Mouse (Mus musculus) hematopoietic stem cell, adult 5-6 weeks (primary cell): Measurements from ENCODE around the gene Olfr521. TPM values are rescaled to one million over a fixed set of nuclear protein-coding genes. Genes with fewer than 3 reads are reported as not detected.
"Not testable (repeated sequence)": the region's sequence is repeated elsewhere in the genome, so short reads cannot be mapped to it uniquely, and the experiment has no call there.

Experiments used
- ATAC-seq, 2 experiments: fragments of 125-278 bp in 1 of 2; replicated peaks in 1 of 2; 2 replicates each; pipeline ENCODE4 v1.8.0; 2016 to 2017; ENCODE audit warnings: inconsistent platforms in 2 of 2, mild to moderate bottlenecking in 2 of 2, moderate number of reproducible peaks in 2 of 2, low read depth in 1 of 2, moderate TSS enrichment in 1 of 2; ENCODE audit not compliant: low FRiP score in 2 of 2, poor library complexity in 2 of 2, severe bottlenecking in 2 of 2, insufficient read depth in 1 of 2, low TSS enrichment in 1 of 2
- total RNA-seq: library from RNA; stranded (forward); fragments of 172-1452, 232-1000 nt; gene quantifications from 2 replicates; pipeline ENCODE4 v1.2.3, GENCODE M21; 2017

The Olfr521 gene
- total RNA-seq, 1 experiment from 2014 or later = not detected

DNA sequence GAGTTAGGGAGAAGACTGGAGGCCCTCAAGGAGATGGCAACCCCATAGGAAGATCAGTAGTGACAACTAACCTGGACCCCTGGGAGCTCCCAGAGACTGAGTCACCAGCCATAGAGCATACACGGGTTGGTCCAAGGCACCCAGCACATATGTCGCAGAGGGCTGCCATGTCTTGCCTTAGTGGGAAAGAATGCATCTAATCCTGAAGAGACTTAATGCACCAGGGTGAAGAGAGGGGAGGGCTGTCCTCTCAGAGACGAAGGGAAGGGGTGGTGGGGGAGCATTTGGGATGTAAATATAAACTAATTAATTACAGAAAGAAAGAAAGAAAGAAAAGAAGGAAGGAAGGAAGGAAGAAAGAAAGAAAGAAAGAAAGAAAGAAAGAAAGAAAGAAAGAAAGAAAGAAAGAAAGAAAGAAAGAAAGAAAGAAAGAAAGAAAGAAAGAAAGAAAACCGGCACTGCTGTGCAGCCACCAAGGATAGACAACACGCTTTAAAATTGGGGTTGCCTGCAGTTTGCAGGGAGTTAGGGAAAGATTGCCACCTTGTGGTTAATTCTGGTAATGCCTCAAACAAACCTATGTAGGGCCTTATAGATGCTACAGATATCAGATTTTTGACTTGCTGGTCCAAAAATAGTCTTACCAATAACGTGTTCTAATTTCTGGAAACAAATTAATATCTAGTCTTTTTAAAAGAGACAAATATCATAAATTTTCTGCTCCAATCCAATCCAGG, 34.8 kb downstream of the Olfr521 start:
- peak; percentile 68 to 80; a peak in 3 of 4 replicates for ATAC-seq

- ATAC-seq = no peak
These were observed 35.8 kb downstream of the Olfr521 start for GRCm38 (mm10) chr7:99799118-99799517.

- no peak for ATAC-seq
These were observed 40.2 kb downstream of the Olfr521 start for GRCm38 (mm10) chr7:99803535-99803934.

GRCm38 (mm10) chr7:99804033-99804432, 40.7 kb downstream of the Olfr521 start:
- ATAC-seq = not testable (repeated sequence)

DNA sequence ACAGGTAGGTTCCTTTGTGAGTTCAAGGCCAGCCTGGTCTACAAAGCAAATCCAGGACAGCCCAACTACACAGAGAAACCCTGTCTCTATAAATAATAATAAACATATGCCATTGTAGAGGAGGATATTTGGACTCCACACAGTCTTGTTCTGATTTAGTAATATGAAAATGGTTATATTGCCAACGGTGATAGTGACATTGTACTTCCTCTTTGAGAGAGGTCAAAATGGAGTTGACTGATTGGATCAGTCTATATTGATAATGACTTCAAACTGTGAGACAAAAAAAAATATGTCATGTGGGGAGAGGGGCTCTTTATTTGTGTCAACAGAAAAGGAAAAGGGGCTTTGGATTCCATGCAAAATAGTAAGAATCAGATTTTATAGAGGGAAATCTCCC, 42.0 kb downstream of the Olfr521 start:
- no peak for ATAC-seq

DNA sequence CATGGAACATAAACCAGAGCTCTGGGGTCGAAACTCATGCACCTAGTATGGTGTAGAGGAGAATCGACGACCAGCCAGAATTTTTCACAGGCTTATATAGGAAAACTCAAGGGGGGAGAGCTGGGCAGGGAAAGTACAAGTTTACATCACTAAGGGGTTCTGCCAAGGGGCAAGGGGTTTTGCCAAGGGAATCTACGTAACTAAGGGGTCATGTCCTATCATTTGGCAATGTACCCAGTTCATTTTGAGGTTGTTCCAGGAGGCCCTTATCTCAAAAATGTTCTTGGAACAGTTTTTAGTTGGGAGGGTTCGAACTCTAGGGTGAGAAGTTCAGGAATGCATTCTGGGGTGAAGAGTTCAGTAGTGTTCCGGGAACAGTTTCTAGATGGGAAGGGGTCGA, 43.7 kb downstream of the Olfr521 start:
- not testable (repeated sequence) for ATAC-seq

GRCm38 (mm10) chr7:99810814-99811213, 47.5 kb downstream of the Olfr521 start:
- ATAC-seq = no peak

- no peak for ATAC-seq
These were observed 48.4 kb downstream of the Olfr521 start for GRCm38 (mm10) chr7:99811661-99812060.

- ATAC-seq = no peak
These were observed 50.1 kb downstream of the Olfr521 start for GRCm38 (mm10) chr7:99813394-99813793.

DNA sequence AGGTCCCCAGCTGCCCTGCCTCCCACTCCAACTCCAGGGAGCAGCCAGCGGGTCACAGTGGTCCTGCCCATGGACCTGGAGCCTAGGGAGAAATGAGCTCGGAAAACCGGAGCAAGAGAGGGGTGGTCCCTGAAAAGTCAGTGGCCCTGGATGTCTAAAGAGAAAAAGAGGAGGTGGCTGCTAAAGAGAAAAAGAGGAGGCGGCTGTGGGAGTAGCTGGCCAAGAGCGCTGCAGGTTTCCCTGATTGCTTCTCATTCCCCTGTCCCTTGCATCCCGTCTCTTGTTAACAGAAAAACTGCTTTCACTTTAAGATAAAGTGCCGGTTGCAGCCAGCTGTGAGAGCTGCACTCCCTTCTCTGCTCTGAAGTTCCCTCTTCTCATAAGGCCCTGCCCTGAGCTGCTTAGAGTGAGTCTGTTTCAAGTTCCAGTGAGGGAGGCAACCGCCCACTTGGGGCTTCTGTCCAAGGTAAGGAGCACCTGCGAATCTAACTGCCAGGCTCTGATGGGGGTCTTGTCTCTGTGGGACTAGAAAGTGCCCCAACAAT, 54.9 kb downstream of the Olfr521 start:
- ATAC-seq = 0 out of 4 replicates have a peak, but pooled peaks of 1 of the 2 experiments have one; percentile 51

Other genes with a start within 250 kb of the Olfr521 start
- 77.8 and 83.5 TPM in 2 replicates for gene Arrb1, start 228.0 kb upstream of the Olfr521 start, total RNA-seq
- not detected in 2 replicates for gene Tpbgl, start 136.4 kb upstream of the Olfr521 start, total RNA-seq
- 1.4 and 2.6 TPM in 2 replicates for gene Slco2b1, start 52.2 kb upstream of the Olfr521 start, total RNA-seq
- gene Olfr520, start 33.2 kb upstream of the Olfr521 start, total RNA-seq = not detected in 2 replicates
- 3.7 and 6.1 TPM in 2 replicates for gene Neu3, start 64.9 kb downstream of the Olfr521 start, total RNA-seq
- not detected in 2 replicates for gene Xrra1, start 95.6 kb downstream of the Olfr521 start, total RNA-seq
- gene Spcs2, start 100.0 kb downstream of the Olfr521 start, total RNA-seq = 168 and 175 TPM in 2 replicates
- gene Rnf169, start 216.9 kb downstream of the Olfr521 start, total RNA-seq = 23.1 and 30.9 TPM in 2 replicates
- gene Chrdl2, start 242.7 kb downstream of the Olfr521 start, total RNA-seq = not detected in 2 replicates